Mouse (Mus musculus): ENCODE results near the gene Rnf214.

- TF ChIP-seq EP300 (IDR thresholded peaks at IDR 0.05; ENCODE audit: insufficient read depth, low read depth, low read length) (no peak), CTCF (IDR thresholded peaks at IDR 0.05; ENCODE audit: low read depth, low read length) (no peak)
Measured at GRCm38 (mm10) chr9:45839139-45839981, 67.4 kb downstream of the Rnf214 start.

Data from ES-Bruce4 (cell line).